Mouse (Mus musculus) midbrain, embryonic 12.5 days (tissue): ENCODE measurements around the gene Stk25. TPM values are rescaled to one million over a fixed set of nuclear protein-coding genes. Genes with fewer than 3 reads are reported as not detected.
A peak's percentile ranks its signal among the peaks of the same experiment; 100 is the strongest.

Experiments
- ATAC-seq: fragments of 200-750 bp; cut with Nextera tagmentation; 2 replicates; pipeline ENCODE4 v1.8.0; 2017; ENCODE audit warnings: low read depth, moderate TSS enrichment, moderate library complexity; ENCODE audit not compliant: low FRiP score
- H3K27ac ChIP-seq: fragments of 300-500 bp; sonication (generic); replicated peaks from 2 replicates; pipeline ENCODE4 v1.5.1; 2016; ENCODE audit warnings: mild to moderate bottlenecking
- H3K27me3 ChIP-seq: fragments of 300-500 bp; sonication (generic); 2 replicates; pipeline ENCODE4 v1.6.1; 2016; ENCODE audit warnings: mild to moderate bottlenecking
- H3K36me3 ChIP-seq: fragments of 300-500 bp; sonication (generic); 2 replicates; pipeline ENCODE4 v1.6.1; 2016
- H3K4me1 ChIP-seq: fragments of 300-500 bp; sonication (generic); 2 replicates; pipeline ENCODE4 v1.6.1; 2016
- H3K4me2 ChIP-seq: fragments of 300-500 bp; sonication (generic); replicated peaks from 2 replicates; pipeline ENCODE4 v1.6.1; 2016; ENCODE audit warnings: mild to moderate bottlenecking, moderate library complexity
- H3K4me3 ChIP-seq: fragments of 300-500 bp; sonication (generic); 2 replicates; pipeline ENCODE4 v1.5.1; 2016; ENCODE audit warnings: mild to moderate bottlenecking
- H3K9ac ChIP-seq: fragments of 300-500 bp; sonication (generic); replicated peaks from 2 replicates; pipeline ENCODE4 v1.6.1; 2016; ENCODE audit warnings: mild to moderate bottlenecking, moderate library complexity
- H3K9me3 ChIP-seq: fragments of 300-500 bp; sonication (generic); 2 replicates; pipeline ENCODE4 v1.6.1; 2016; ENCODE audit warnings: mild to moderate bottlenecking
- WGBS: fragments of 180-500 bp; shearing (Covaris S2); methylation state at CpG from one replicate; pipeline ENCODE4 v1.1.7; 2016; 5-methylcytosine and 5-hydroxymethylcytosine counted together
- polyA plus RNA-seq: library from polyadenylated mRNA; unstranded; fragments of >200 nt; fragmentation: Nextera tagmentation; extraction: Ambion mirVana; gene quantifications from 2 replicates; pipeline ENCODE4 v1.2.1, GENCODE M21; 2016

Stk25 gene
- polyA plus RNA-seq, 1 experiment from 2014 or later = 240 TPM

DNA sequence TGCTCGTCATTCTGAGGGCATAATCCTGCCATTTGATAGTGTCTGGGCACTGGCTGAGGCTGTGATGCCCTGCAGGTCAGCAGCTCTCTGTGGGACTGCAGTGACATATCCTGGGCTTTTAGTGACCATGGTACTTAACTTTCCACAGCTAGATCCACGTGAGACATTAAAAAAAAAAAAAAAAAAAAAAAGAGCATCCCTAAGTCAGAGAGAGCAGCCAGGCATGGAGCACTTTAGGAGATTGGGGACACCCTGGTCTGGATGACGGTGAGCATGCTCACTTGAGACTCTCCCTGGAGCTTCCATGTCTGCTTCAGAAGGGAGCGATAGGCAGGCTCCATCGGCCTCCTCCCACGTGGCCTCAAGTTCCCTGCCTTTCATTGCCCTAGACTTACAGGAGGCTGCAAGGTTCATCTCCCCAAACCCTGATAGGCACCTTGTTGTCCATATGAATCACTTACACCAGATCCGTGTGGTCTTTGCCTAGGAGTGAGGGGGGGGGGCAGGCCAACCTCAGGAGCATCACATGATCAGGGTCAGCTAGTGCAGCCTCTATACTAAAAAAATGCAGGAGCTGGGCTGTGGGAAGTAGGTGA is 31.5 kb upstream of the Stk25 start:
- Histone ChIP-seq H3K9me3 (no peaks in the 10 kb centered on the region), H3K4me3 (no peak overlapping the region), H3K27me3 (peaks cover 28% of the 10 kb centered on the region), H3K36me3 (peaks cover 8% of the 10 kb centered on the region; the same call in 1 of the 2 replicates), H3K4me2 (no peak overlapping the region), H3K9ac (no peak overlapping the region), H3K27ac (no peak overlapping the region), H3K4me1 (peaks cover 12% of the 10 kb centered on the region; the same call in 1 of the 2 replicates)
- no peak for ATAC-seq
- 78% methylated on average over 7 of the region's 7 CpGs for WGBS

- no peak overlapping the region for H3K9ac ChIP-seq
- no peak overlapping the region for H3K4me3 ChIP-seq
- 73% methylated on average over 8 of the region's 8 CpGs for WGBS
- 0 out of 2 replicates have a peak, but pooled peaks cover 3% of the 10 kb centered on the region for H3K36me3 ChIP-seq
- no peaks in the 10 kb centered on the region for H3K9me3 ChIP-seq
- H3K27me3 ChIP-seq = peaks cover 35% of the 10 kb centered on the region
- ATAC-seq = no peak
- H3K27ac ChIP-seq = no peak overlapping the region
- no peak overlapping the region for H3K4me2 ChIP-seq
- H3K4me1 ChIP-seq = peaks cover 12% of the 10 kb centered on the region; the same call in 1 of the 2 replicates
Measured at GRCm38 (mm10) chr1:93688154-93688553, 29.7 kb upstream of the Stk25 start.

DNA sequence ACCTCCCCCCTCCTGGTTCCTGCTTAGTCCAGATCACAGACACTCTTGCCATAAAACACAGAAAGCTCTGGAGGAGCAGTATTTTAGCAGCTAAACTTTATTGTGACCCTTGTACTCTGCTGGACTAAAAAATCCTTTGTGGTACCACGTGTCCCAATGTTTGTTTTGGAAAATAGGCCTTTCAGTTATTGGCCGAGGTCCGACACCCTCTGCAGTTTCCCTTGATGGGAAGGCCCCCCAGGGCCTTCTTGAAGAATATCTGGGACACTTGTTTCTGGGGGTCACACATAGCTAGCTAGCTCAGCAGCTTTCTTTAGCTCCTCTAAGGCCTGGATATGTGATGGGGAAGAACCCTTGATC is 28.5 kb upstream of the Stk25 start:
- Histone ChIP-seq H3K4me1 (peaks cover 12% of the 10 kb centered on the region; the same call in 1 of the 2 replicates), H3K4me2 (peak overlapping the region; percentile 84), H3K27me3 (peaks cover 35% of the 10 kb centered on the region), H3K9ac (no peak overlapping the region), H3K9me3 (no peaks in the 10 kb centered on the region), H3K36me3 (0 out of 2 replicates have a peak, but pooled peaks cover 3% of the 10 kb centered on the region), H3K4me3 (peak overlapping the region; percentile 57), H3K27ac (no peak overlapping the region)
- 40% methylated on average over 3 of the region's 3 CpGs for WGBS
- peak; percentile 1; the same call in 1 of the 2 replicates for ATAC-seq

GRCm38 (mm10) chr1:93686245-93686960 is 27.9 kb upstream of the Stk25 start:
- Histone ChIP-seq H3K27me3 (peaks cover 35% of the 10 kb centered on the region), H3K9me3 (no peaks in the 10 kb centered on the region), H3K27ac (no peak overlapping the region; the same call in 1 of the 2 replicates), H3K36me3 (0 out of 2 replicates have a peak, but pooled peaks cover 3% of the 10 kb centered on the region), H3K9ac (peak overlapping the region; percentile 62), H3K4me2 (peak overlapping the region; percentile 84), H3K4me3 (peak overlapping the region; percentile 57), H3K4me1 (peaks cover 12% of the 10 kb centered on the region; the same call in 1 of the 2 replicates)
- 2% methylated on average over 51 of the region's 51 CpGs for whole genome bisulfite sequencing
- ATAC-seq = peak; percentile 84

DNA sequence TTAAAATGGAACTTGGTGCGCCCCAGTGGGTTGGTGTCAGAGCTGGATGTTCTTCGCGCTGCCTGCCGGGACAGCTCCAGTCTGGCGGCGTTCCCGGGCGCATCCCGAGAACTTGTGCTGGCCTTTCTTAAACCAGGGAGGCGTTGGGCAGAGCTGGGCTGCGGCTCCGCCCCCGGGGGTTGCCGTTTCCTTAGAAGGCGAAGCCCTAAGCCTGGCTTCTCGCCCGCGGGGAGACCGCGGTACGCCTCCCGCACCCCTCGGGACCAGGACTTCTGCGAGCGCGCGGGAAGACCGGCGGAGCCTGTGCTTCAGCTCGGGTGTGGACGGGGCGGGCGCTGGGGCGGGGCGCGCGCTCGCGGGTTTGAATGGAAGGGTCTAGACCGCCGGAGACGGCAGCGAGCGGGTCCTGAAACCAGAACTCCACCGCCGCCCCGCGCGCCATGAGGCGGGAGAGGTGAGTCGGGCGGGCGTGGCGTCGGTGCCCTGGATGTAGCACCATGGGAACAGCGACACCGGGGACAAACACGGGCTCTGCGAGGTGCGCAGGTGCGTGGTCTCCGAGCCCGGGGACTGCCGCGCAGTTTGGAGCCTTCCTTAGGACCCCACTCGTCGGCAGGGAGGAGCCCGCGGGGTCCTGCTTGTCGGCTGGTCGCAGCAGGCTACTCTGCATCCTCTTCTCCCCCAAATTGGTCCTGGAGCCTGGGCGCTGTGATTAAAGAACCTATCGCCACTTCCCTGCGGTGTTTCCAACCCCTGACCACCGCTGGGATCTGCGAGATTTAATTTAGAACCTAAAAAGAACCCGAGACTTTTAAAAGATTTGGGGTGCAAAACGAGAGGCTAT is 27.2 kb upstream of the Stk25 start, which contains the start of gene Bok:
Bok (plus strand) TSS at position 260 of the 844 bp plus-strand sequence.
- peak within 1 kb of the TSS; percentile 62 for H3K9ac ChIP-seq
- H3K9me3 ChIP-seq = no peaks in the 10 kb centered on the region

GRCm38 (mm10) chr1:93679889-93680568 is 21.6 kb upstream of the Stk25 start:
- WGBS = 67% methylated on average over 7 of the region's 7 CpGs
- no peak overlapping the region for H3K9ac ChIP-seq
- H3K4me1 ChIP-seq = no peaks in the 10 kb centered on the region
- peaks cover 8% of the 10 kb centered on the region for H3K27me3 ChIP-seq
- H3K4me3 ChIP-seq = no peak overlapping the region
- no peaks in the 10 kb centered on the region for H3K9me3 ChIP-seq
- H3K27ac ChIP-seq = no peak overlapping the region
- no peak for ATAC-seq
- no peaks in the 10 kb centered on the region for H3K36me3 ChIP-seq
- no peak overlapping the region for H3K4me2 ChIP-seq

More for the DNA sequence above, 27.2 kb upstream of the Stk25 start, which contains the start of gene Bok:
- peak within 1 kb of the TSS; percentile 10; the same call in 1 of the 2 replicates for H3K27ac ChIP-seq
- 1% methylated on average over 78 of the region's 78 CpGs for WGBS
- peak within 1 kb of the TSS; percentile 84 for H3K4me2 ChIP-seq
- peaks cover 12% of the 10 kb centered on the region; the same call in 1 of the 2 replicates for H3K4me1 ChIP-seq
- H3K27me3 ChIP-seq = peaks cover 35% of the 10 kb centered on the region
- ATAC-seq = peak; percentile 55
- H3K4me3 ChIP-seq = peak within 1 kb of the TSS; percentile 57
- H3K36me3 ChIP-seq = no peaks in the 10 kb centered on the region

DNA sequence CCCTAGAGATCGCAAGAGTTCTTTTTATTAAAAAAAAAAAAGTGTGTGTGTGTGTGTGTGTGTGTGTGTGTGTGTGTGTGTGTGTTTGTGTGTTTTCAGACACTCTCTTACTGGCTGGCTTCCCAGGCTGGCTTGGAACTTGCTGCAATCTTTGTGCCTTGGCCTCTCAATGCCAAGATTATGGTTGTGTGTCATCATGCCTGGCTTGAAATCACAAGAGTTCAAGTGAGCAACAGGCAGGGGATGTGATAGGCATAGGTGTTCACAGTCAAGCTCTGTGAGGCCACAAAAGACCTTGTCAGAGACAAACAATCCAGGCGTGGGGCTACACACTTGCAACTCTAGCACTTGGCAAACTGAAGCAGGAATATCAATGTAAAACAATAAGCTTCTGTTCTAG is 19.9 kb upstream of the Stk25 start:
- no peaks in the 10 kb centered on the region; the same call in 1 of the 2 replicates for H3K27me3 ChIP-seq
- 75% methylated on average over 2 of the region's 2 CpGs for WGBS
- ATAC-seq = no peak

DNA sequence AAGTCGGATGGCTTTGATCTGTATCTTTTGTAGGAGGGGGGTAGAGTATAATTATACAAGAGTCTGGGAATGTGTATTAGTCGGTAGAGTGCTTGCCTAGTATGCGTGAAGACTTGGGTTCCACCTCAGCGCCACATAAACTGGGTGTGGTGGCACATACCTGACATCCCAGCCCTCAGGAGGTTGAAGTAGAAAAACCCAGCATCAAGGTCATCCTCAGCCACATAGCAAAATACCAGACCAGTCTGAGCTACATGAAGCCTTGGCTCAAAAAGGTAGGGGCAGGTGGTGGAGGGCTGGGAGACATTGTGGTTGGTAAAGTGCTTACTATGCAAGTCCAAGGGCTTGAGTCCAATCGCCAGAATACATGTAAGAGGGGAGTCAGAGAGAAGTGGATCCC is 14.2 kb upstream of the Stk25 start:
- H3K27ac ChIP-seq = no peak overlapping the region
- no peaks in the 10 kb centered on the region for H3K9me3 ChIP-seq
- peaks cover 11% of the 10 kb centered on the region for H3K4me1 ChIP-seq
- H3K27me3 ChIP-seq = peaks cover 1% of the 10 kb centered on the region; the same call in 1 of the 2 replicates
- WGBS = 92% methylated on average over 5 of the region's 5 CpGs
- ATAC-seq = no peak
- H3K9ac ChIP-seq = no peak overlapping the region
- H3K36me3 ChIP-seq = no peaks in the 10 kb centered on the region
- H3K4me2 ChIP-seq = no peak overlapping the region
- no peak overlapping the region for H3K4me3 ChIP-seq

More for the DNA sequence above, 19.9 kb upstream of the Stk25 start:
- Histone ChIP-seq H3K9ac (no peak overlapping the region), H3K36me3 (no peaks in the 10 kb centered on the region), H3K27ac (no peak overlapping the region), H3K9me3 (no peaks in the 10 kb centered on the region), H3K4me2 (no peak overlapping the region), H3K4me3 (no peak overlapping the region), H3K4me1 (no peaks in the 10 kb centered on the region)

- peaks cover 12% of the 10 kb centered on the region; the same call in 1 of the 2 replicates for H3K27me3 ChIP-seq
- H3K4me1 ChIP-seq = peaks cover 11% of the 10 kb centered on the region
- H3K9me3 ChIP-seq = no peaks in the 10 kb centered on the region
- no peaks in the 10 kb centered on the region for H3K36me3 ChIP-seq
- H3K4me3 ChIP-seq = no peak overlapping the region
- no peak overlapping the region for H3K9ac ChIP-seq
- H3K27ac ChIP-seq = no peak overlapping the region
- no peak overlapping the region for H3K4me2 ChIP-seq
- ATAC-seq = no peak
Measured at GRCm38 (mm10) chr1:93669941-93670340, 11.5 kb upstream of the Stk25 start.

DNA sequence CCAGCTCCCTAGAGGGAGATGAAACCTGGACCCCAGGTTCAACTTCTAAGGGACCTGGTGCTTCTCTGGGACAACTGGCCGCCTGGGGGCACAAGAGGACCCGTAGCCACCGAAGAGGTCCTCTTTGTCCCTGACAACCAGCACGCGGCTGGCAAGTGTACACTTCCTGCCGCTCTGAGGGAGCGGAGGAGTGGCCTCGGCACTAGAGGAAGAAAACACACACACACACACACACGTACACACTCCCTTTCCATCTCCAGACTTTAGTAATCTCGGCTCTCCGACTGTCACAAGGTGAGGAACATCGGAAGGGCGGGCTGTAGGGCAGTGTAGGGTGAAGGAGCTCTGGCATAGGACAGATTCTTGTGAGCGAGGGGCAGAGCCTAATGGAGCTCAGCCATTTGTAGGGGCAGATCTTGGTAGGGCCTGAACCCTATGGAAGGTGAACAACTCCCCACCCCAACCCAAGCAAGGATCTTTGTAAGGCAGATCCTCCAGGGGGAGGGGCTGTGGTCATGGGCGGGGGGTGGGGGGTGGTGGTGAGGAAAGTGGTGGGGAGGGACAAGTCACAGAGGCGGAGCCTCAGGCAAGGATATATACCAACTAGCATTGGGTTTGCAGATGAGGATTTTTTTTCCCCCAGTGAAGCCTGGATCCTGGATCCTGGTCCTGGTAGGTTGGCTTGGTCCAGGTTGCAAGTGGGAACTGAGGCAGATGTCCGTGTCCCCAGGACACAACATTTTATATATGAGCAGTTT is 10.5 kb upstream of the Stk25 start:
- Histone ChIP-seq H3K9me3 (no peaks in the 10 kb centered on the region), H3K27me3 (peaks cover 12% of the 10 kb centered on the region; the same call in 1 of the 2 replicates), H3K36me3 (no peaks in the 10 kb centered on the region), H3K4me1 (peaks cover 11% of the 10 kb centered on the region), H3K4me3 (peak overlapping the region; percentile 37), H3K4me2 (peak overlapping the region; percentile 61), H3K27ac (peak overlapping the region; percentile 54; the same call in 1 of the 2 replicates), H3K9ac (peak overlapping the region; percentile 60)
- ATAC-seq = peak; percentile 91
- 11% methylated on average over 17 of the region's 17 CpGs for WGBS
